Mouse (Mus musculus): ENCODE data around the gene Pter. TPM values are rescaled to one million over a fixed set of nuclear protein-coding genes. Genes with fewer than 3 reads are reported as not detected.

Pter gene
- 1.3 TPM in 1 of 2 replicates, not detected in the other for polyA plus RNA-seq (2012; ENCODE audit: insufficient read depth, low replicate concordance)

GRCm38 (mm10) chr2:12923804-12924591 is at the start of gene Pter:
Gene Pter (plus strand): TSS chr2:12924041.
- H3K4me3 ChIP-seq (replicated peaks) = peak within 1 kb of the TSS; percentile 95
- H3K4me1 ChIP-seq = peaks cover 43% of the 10 kb centered on the region
- H3K9me3 ChIP-seq = peaks cover 5% of the 10 kb centered on the region
- H3K36me3 ChIP-seq (replicated peaks; ENCODE audit: low read length) = no peaks in the 10 kb centered on the region
- TF ChIP-seq FLI1 (IDR thresholded peaks at IDR 0.05; ENCODE audit: low read length) (no peak), GATA1 (IDR thresholded peaks at IDR 0.05; ENCODE audit: borderline replicate concordance, low read length) (no peak)
- peaks cover 2% of the 10 kb centered on the region for H3K27me3 ChIP-seq (replicated peaks)

GRCm38 (mm10) chr2:12874232-12874631 is 49.6 kb upstream of the Pter start:
- Histone ChIP-seq H3K27me3 (replicated peaks) (no peaks in the 10 kb centered on the region), H3K36me3 (replicated peaks; ENCODE audit: low read length) (no peaks in the 10 kb centered on the region), H3K4me1 (no peaks in the 10 kb centered on the region), H3K9me3 (no peaks in the 10 kb centered on the region), H3K4me3 (replicated peaks) (no peak overlapping the region)
- TF ChIP-seq FLI1 (IDR thresholded peaks at IDR 0.05; ENCODE audit: low read length) = no peak
- TF ChIP-seq GATA1 (IDR thresholded peaks at IDR 0.05; ENCODE audit: borderline replicate concordance, low read length) = no peak

GRCm38 (mm10) chr2:12879492-12879891 is 44.3 kb upstream of the Pter start:
- Histone ChIP-seq H3K4me3 (replicated peaks) (no peak overlapping the region), H3K4me1 (no peaks in the 10 kb centered on the region), H3K36me3 (replicated peaks; ENCODE audit: low read length) (no peaks in the 10 kb centered on the region), H3K9me3 (no peaks in the 10 kb centered on the region), H3K27me3 (replicated peaks) (no peaks in the 10 kb centered on the region)
- TF ChIP-seq FLI1 (IDR thresholded peaks at IDR 0.05; ENCODE audit: low read length) = no peak
- TF ChIP-seq GATA1 (IDR thresholded peaks at IDR 0.05; ENCODE audit: borderline replicate concordance, low read length) = no peak

DNA sequence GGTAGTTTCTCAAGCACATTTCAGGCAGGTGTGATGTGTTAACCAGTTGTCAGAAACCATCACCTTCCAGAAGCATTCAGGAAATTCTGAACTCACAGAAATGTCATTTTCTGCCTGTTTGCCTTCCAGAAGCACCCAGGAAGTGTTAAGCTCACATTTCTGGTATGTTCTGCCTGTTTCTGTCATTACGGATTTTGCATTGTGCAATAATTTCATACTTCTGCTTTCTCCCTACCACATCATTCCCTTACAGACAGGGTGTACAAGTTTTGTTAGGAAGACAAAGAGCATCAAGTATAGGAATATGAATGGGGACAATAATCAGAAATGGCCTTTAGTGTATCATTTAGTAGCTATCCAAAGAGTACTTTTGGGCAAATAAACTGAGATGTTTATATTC is 42.8 kb upstream of the Pter start:
- Histone ChIP-seq H3K4me1 (no peaks in the 10 kb centered on the region), H3K9me3 (no peaks in the 10 kb centered on the region), H3K27me3 (replicated peaks) (no peaks in the 10 kb centered on the region), H3K36me3 (replicated peaks; ENCODE audit: low read length) (no peaks in the 10 kb centered on the region), H3K4me3 (replicated peaks) (no peak overlapping the region)
- TF ChIP-seq GATA1 (IDR thresholded peaks at IDR 0.05; ENCODE audit: borderline replicate concordance, low read length) (no peak), FLI1 (IDR thresholded peaks at IDR 0.05; ENCODE audit: low read length) (no peak)

- TF ChIP-seq FLI1 (IDR thresholded peaks at IDR 0.05; ENCODE audit: low read length) (no peak), GATA1 (IDR thresholded peaks at IDR 0.05; ENCODE audit: borderline replicate concordance, low read length) (no peak)
- Histone ChIP-seq H3K4me3 (replicated peaks) (no peak overlapping the region), H3K9me3 (no peaks in the 10 kb centered on the region), H3K36me3 (replicated peaks; ENCODE audit: low read length) (no peaks in the 10 kb centered on the region), H3K4me1 (no peaks in the 10 kb centered on the region), H3K27me3 (replicated peaks) (no peaks in the 10 kb centered on the region)
Measured at GRCm38 (mm10) chr2:12883276-12883914, 40.4 kb upstream of the Pter start.

- Histone ChIP-seq H3K36me3 (replicated peaks; ENCODE audit: low read length) (no peaks in the 10 kb centered on the region), H3K27me3 (replicated peaks) (no peaks in the 10 kb centered on the region), H3K4me1 (0 out of 2 replicates have a peak, but pooled peaks cover 5% of the 10 kb centered on the region), H3K4me3 (replicated peaks) (no peak overlapping the region), H3K9me3 (no peaks in the 10 kb centered on the region)
- TF ChIP-seq FLI1 (IDR thresholded peaks at IDR 0.05; ENCODE audit: low read length) (no peak), GATA1 (IDR thresholded peaks at IDR 0.05; ENCODE audit: borderline replicate concordance, low read length) (no peak)
Measured at GRCm38 (mm10) chr2:12887015-12887414, 36.8 kb upstream of the Pter start.

DNA sequence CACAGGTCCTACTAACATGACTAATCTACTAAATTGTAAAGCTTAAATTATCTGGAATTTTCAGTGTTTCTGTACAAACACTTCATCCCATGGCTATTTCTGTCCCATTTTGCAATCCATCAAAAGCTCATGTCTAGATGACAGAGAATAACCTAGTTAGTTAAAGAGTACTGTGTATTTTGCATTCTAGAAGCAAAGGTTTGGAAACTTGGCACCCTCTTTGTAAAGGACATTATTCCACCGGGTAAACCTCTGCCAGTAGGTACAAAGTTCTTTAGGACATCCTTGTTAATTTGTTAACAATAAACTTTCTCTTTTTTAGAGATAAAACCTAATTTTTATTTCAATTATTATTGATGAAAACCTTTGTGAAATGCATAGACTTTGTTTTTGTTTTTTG is 18.1 kb upstream of the Pter start:
- H3K4me3 ChIP-seq (replicated peaks) = no peak overlapping the region
- no peaks in the 10 kb centered on the region for H3K9me3 ChIP-seq
- H3K36me3 ChIP-seq (replicated peaks; ENCODE audit: low read length) = no peaks in the 10 kb centered on the region
- TF ChIP-seq GATA1 (IDR thresholded peaks at IDR 0.05; ENCODE audit: borderline replicate concordance, low read length) = no peak
- TF ChIP-seq FLI1 (IDR thresholded peaks at IDR 0.05; ENCODE audit: low read length) = no peak
- H3K27me3 ChIP-seq (replicated peaks) = no peaks in the 10 kb centered on the region
- H3K4me1 ChIP-seq = no peaks in the 10 kb centered on the region

- Histone ChIP-seq H3K4me3 (replicated peaks) (no peak overlapping the region), H3K27me3 (replicated peaks) (no peaks in the 10 kb centered on the region), H3K9me3 (no peaks in the 10 kb centered on the region), H3K36me3 (replicated peaks; ENCODE audit: low read length) (no peaks in the 10 kb centered on the region), H3K4me1 (peaks cover 51% of the 10 kb centered on the region)
- TF ChIP-seq FLI1 (IDR thresholded peaks at IDR 0.05; ENCODE audit: low read length) (no peak), GATA1 (IDR thresholded peaks at IDR 0.05; ENCODE audit: borderline replicate concordance, low read length) (no peak)
Measured at GRCm38 (mm10) chr2:12925643-12926042, 1.8 kb downstream of the Pter start.

GRCm38 (mm10) chr2:12930338-12930737 is 6.5 kb downstream of the Pter start:
- no peaks in the 10 kb centered on the region for H3K27me3 ChIP-seq (replicated peaks)
- peaks cover 4% of the 10 kb centered on the region for H3K36me3 ChIP-seq (replicated peaks; ENCODE audit: low read length)
- TF ChIP-seq GATA1 (IDR thresholded peaks at IDR 0.05; ENCODE audit: borderline replicate concordance, low read length) = no peak
- no peak for TF ChIP-seq FLI1 (IDR thresholded peaks at IDR 0.05; ENCODE audit: low read length)
- 0 out of 2 replicates have a peak, but pooled peaks cover 5% of the 10 kb centered on the region for H3K9me3 ChIP-seq
- no peak overlapping the region for H3K4me3 ChIP-seq (replicated peaks)
- H3K4me1 ChIP-seq = peaks cover 34% of the 10 kb centered on the region

DNA sequence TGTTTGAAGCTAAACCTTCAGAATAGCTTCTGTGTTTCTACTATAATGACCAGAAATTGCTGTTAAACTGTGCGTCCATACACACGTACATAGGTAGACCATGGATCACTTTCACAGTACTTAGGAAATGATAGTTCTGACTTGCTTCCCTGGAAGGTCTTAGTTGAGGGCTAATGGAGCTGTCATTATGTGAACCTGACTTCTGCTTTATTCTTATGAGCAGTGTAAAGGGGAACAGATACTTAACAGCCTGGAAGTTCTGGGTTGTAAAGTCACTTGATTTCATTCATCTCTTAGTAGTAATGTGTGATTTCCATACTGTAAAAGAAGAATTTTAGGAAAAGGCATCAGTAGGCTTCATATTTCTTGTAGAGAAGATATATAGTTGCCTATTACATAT is 10.1 kb downstream of the Pter start:
- H3K4me3 ChIP-seq (replicated peaks) = no peak overlapping the region
- H3K4me1 ChIP-seq = peaks cover 8% of the 10 kb centered on the region
- peaks cover 6% of the 10 kb centered on the region for H3K36me3 ChIP-seq (replicated peaks; ENCODE audit: low read length)
- H3K27me3 ChIP-seq (replicated peaks) = no peaks in the 10 kb centered on the region
- 0 out of 2 replicates have a peak, but pooled peaks cover 5% of the 10 kb centered on the region for H3K9me3 ChIP-seq
- TF ChIP-seq FLI1 (IDR thresholded peaks at IDR 0.05; ENCODE audit: low read length) (no peak), GATA1 (IDR thresholded peaks at IDR 0.05; ENCODE audit: borderline replicate concordance, low read length) (no peak)

All from megakaryocyte, embryonic 14.5 days (primary cell).